ENCODE assay signal across 16 mouse cellular contexts in the genomic region with DNA sequence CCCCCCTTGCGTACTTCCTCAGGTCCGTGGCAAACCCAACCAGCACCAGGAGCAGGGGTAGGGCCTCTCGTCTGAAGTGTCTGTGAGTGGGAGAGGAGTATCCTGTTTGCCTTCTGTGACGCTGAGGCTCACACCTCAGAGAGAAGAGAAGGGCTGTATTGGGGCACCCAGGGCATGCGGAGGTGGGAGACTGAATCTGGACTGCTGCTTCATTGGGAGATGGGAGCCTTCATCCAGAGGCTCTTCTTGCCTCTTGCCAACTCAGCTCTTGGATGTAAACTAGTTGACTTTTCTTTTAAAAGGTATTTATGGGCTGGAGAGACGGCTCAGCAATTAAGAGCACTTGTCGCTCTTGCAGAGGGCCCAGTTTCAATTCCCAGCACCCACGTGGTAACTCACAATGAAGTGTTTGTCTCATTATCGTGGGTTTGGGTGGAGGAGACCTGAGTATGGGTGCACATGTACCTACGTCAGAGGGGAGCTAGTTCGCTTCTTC. TPM values are rescaled to one million over a fixed set of nuclear protein-coding genes. Genes with fewer than 3 reads are reported as not detected.
DNase-seq lines count a peak whose midpoint lies in the region; ATAC-seq and TF ChIP-seq lines count a peak whose summit lies in the region.
"Had no signal": no experiment of that assay in that cellular context is flagged by ENCODE, and none has a peak within 500 bp of the region (broad histone marks: within the 10 kb centered on the region; RNA-seq: fewer than 3 reads in every experiment).

No protein-coding gene starts in this region.

- H3K9me3 ChIP-seq in midbrain, embryonic 11.5 days (ENCODE audit: control insufficient read depth, low read length): no peaks in the 10 kb centered on the region; the same call in 1 of the 2 replicates
- H3K9me3 ChIP-seq in midbrain, embryonic 15.5 days: no peaks in the 10 kb centered on the region

- 83% methylated on average over 11 of the region's 11 CpGs for WGBS in midbrain, embryonic 11.5 days
- 87% methylated on average over 11 of the region's 11 CpGs for WGBS in midbrain, embryonic 15.5 days

- no peak overlapping the region for H3K9ac ChIP-seq in midbrain, embryonic 11.5 days (ENCODE audit: low read length)
- no peak overlapping the region for H3K9ac ChIP-seq in midbrain, embryonic 15.5 days
- H3K9ac ChIP-seq: hindbrain, embryonic 12.5 days; lung, embryonic 14.5 days had no signal

- no peak for ATAC-seq in midbrain, embryonic 11.5 days (ENCODE audit: low FRiP score)
- no peak for ATAC-seq in midbrain, embryonic 15.5 days (replicated peaks)
- peak; percentile 62 for ATAC-seq in activated CD4-positive, CD25-positive, alpha-beta regulatory T cell, adult 4 months
- ATAC-seq: forebrain, embryonic 14.5 days had no signal

- no peak overlapping the region for H3K4me3 ChIP-seq in midbrain, embryonic 11.5 days (ENCODE audit: low read depth, low read length)
- no peak overlapping the region for H3K4me3 ChIP-seq in midbrain, embryonic 15.5 days
- no peak overlapping the region for H3K4me3 ChIP-seq in gastrocnemius, adult 2 months
- H3K4me3 ChIP-seq: hindbrain, embryonic 12.5 days had no signal

- no peaks in the 10 kb centered on the region for H3K27me3 ChIP-seq in midbrain, embryonic 11.5 days (ENCODE audit: control insufficient read depth, insufficient read depth, low read length)
- H3K27me3 ChIP-seq in midbrain, embryonic 15.5 days (replicated peaks): no peaks in the 10 kb centered on the region
- H3K27me3 ChIP-seq: hindbrain, embryonic 12.5 days had no signal

- H3K36me3 ChIP-seq in midbrain, embryonic 11.5 days (ENCODE audit: control insufficient read depth, insufficient read depth, low read length): no peaks in the 10 kb centered on the region
- no peaks in the 10 kb centered on the region for H3K36me3 ChIP-seq in midbrain, embryonic 15.5 days (replicated peaks)

- H3K4me2 ChIP-seq in midbrain, embryonic 11.5 days: no peak overlapping the region
- H3K4me2 ChIP-seq in midbrain, embryonic 15.5 days: no peak overlapping the region
- H3K4me2 ChIP-seq: hindbrain, embryonic 12.5 days; liver, embryonic 11.5 days; lung, embryonic 14.5 days had no signal

- H3K27ac ChIP-seq in midbrain, embryonic 11.5 days (ENCODE audit: low read depth, low read length): no peak overlapping the region
- H3K27ac ChIP-seq in midbrain, embryonic 15.5 days: no peak overlapping the region
- no peak overlapping the region for H3K27ac ChIP-seq in gastrocnemius, adult 2 months
- H3K27ac ChIP-seq: hindbrain, embryonic 12.5 days had no signal

- intact Hi-C loops in gastrocnemius, adult 2 months (cut with DNase I): no loop called here

- H3K4me1 ChIP-seq in midbrain, embryonic 11.5 days (ENCODE audit: control insufficient read depth, insufficient read depth, low read length): no peaks in the 10 kb centered on the region
- H3K4me1 ChIP-seq in midbrain, embryonic 15.5 days: no peaks in the 10 kb centered on the region
- H3K4me1 ChIP-seq: hindbrain, embryonic 12.5 days had no signal

- TF ChIP-seq CTCF in gastrocnemius, adult 2 months (IDR thresholded peaks at IDR 0.05): no peak

- peak; percentile 10 for DNase-seq in midbrain, embryonic 11.5 days (ENCODE audit: low spot score, missing footprints)
- DNase-seq in lung, postnatal 14 days: peak; percentile 21
- DNase-seq in thymus, postnatal 4 days: peak; percentile 59
- no peak for DNase-seq in ovary, postnatal 14 days (ENCODE audit: low spot score)
- DNase-seq in gastrocnemius, adult 2 months: no peak
- DNase-seq: adrenal gland, adult 8-10 months; cerebellum, adult 9-10 months; gastrocnemius, postnatal 25 days; kidney, postnatal 36 days; lung, embryonic 14.5 days; right cerebral cortex, adult 18-20 months had no signal

RNA-seq across cellular contexts. Expression of a gene that starts 42.3 kb away (rescaled TPM):
- polyA plus RNA-seq in midbrain, embryonic 11.5 days (2014; fragmentation: Nextera tagmentation; extraction: Ambion mirVana): 10.0 and 11.7 TPM in 2 replicates
- 43.0 and 50.4 TPM in 2 replicates for polyA plus RNA-seq in midbrain, embryonic 15.5 days (2015; fragmentation: Nextera tagmentation; extraction: Ambion mirVana)
- 100 to 1,000 TPM; 294 to 357 TPM for polyA plus RNA-seq in activated CD4-positive, CD25-positive, alpha-beta regulatory T cell, adult 4 months (2017; shearing (Covaris generic))
- 1 to 10 TPM; 2.0 to 4.8 TPM for total RNA-seq in gastrocnemius, adult 2 months (2021)

Comparison
In these comparisons a context has a peak if more than half of its experiments do, and no peak if none do; other contexts are left out.
1. DNase-seq: peak in midbrain, embryonic 11.5 days (single experiment), lung, postnatal 14 days (single experiment) and thymus, postnatal 4 days (single experiment); none in ovary, postnatal 14 days (single experiment) and gastrocnemius, adult 2 months (single experiment).